Mouse (Mus musculus): Measurements from ENCODE around the gene Gad1. TPM values are rescaled to one million over a fixed set of nuclear protein-coding genes. Genes with fewer than 3 reads are reported as not detected.

Gene Gad1
- 1 to 10 TPM; 6.6 to 9.6 TPM for total RNA-seq (2021)
- long read RNA-seq, experiment 1, transcript Gad1-201 (17 exons, 3,355 nt), result major isoform, 11 of 11 reads
- long read RNA-seq, experiment 1, partial matches to known transcripts, result 0 of 11 reads
- long read RNA-seq, experiment 1, other reads (novel, unspliced or antisense), result 0 of 11 reads
- long read RNA-seq, experiment 2, transcript Gad1-201 (17 exons, 3,355 nt), result major isoform, 16 of 20 reads
- long read RNA-seq, experiment 2, partial matches to known transcripts, result 3 of 20 reads
- long read RNA-seq, experiment 2, other reads (novel, unspliced or antisense), result 1 of 20 reads

GRCm38 (mm10) chr2:70552772-70553171, at the start of gene Gad1:
Gene Gad1 (plus strand): TSS chr2:70553072.
- DNase-seq (ENCODE audit: low spot score in 2 of 2), result no peak

- DNase-seq (ENCODE audit: low spot score in 2 of 2), result no peak
These were observed 49.4 kb upstream of the Gad1 start for GRCm38 (mm10) chr2:70503436-70503835.

GRCm38 (mm10) chr2:70505229-70505628, 47.6 kb upstream of the Gad1 start:
- DNase-seq (ENCODE audit: low spot score in 2 of 2), result no peak

- no peak for DNase-seq (ENCODE audit: low spot score in 2 of 2)
These were observed 47.0 kb upstream of the Gad1 start for GRCm38 (mm10) chr2:70505896-70506295.

- DNase-seq (ENCODE audit: low spot score in 2 of 2), result no peak
These were observed 46.5 kb upstream of the Gad1 start for GRCm38 (mm10) chr2:70506372-70506771.

GRCm38 (mm10) chr2:70508496-70508895, 44.4 kb upstream of the Gad1 start, which contains the start of gene Erich2:
Gene Erich2 (plus strand): TSS chr2:70508819.
- DNase-seq (ENCODE audit: low spot score in 2 of 2), result no peak

GRCm38 (mm10) chr2:70509021-70509632, 43.7 kb upstream of the Gad1 start:
- peak; percentile 77 to 83 for DNase-seq (ENCODE audit: low spot score in 2 of 2)

GRCm38 (mm10) chr2:70538283-70538682, 14.6 kb upstream of the Gad1 start:
- DNase-seq (ENCODE audit: low spot score in 2 of 2), result peak; percentile 43 to 66

- DNase-seq (ENCODE audit: low spot score in 2 of 2), result no peak
These were observed 2.2 kb upstream of the Gad1 start for GRCm38 (mm10) chr2:70550671-70551070.

GRCm38 (mm10) chr2:70551446-70551845, 1.4 kb upstream of the Gad1 start:
- no peak for DNase-seq (ENCODE audit: low spot score in 2 of 2)

GRCm38 (mm10) chr2:70552067-70552598, 739 bp upstream of the Gad1 start:
- no peak for DNase-seq (ENCODE audit: low spot score in 2 of 2)

- no peak for DNase-seq (ENCODE audit: low spot score in 2 of 2)
These were observed 954 bp downstream of the Gad1 start for GRCm38 (mm10) chr2:70553826-70554225.

- DNase-seq (ENCODE audit: low spot score in 2 of 2), result peak; percentile 66 to 79
These were observed 5.4 kb downstream of the Gad1 start for GRCm38 (mm10) chr2:70558112-70558842.

GRCm38 (mm10) chr2:70558843-70559451, 6.1 kb downstream of the Gad1 start:
- DNase-seq (ENCODE audit: low spot score in 2 of 2), result no peak

GRCm38 (mm10) chr2:70559520-70559919, 6.6 kb downstream of the Gad1 start:
- DNase-seq (ENCODE audit: low spot score in 2 of 2), result peak; percentile 62 to 68

- peak; percentile 47 to 61 for DNase-seq (ENCODE audit: low spot score in 2 of 2)
These were observed 8.4 kb downstream of the Gad1 start for GRCm38 (mm10) chr2:70561077-70561795.

GRCm38 (mm10) chr2:70562011-70562491, 9.2 kb downstream of the Gad1 start:
- DNase-seq (ENCODE audit: low spot score in 2 of 2), result peak; percentile 38 to 54

- no peak for DNase-seq (ENCODE audit: low spot score in 2 of 2)
These were observed 9.7 kb downstream of the Gad1 start for GRCm38 (mm10) chr2:70562611-70562980.

- no peak for DNase-seq (ENCODE audit: low spot score in 2 of 2)
These were observed 10.3 kb downstream of the Gad1 start for GRCm38 (mm10) chr2:70562981-70563671.

All from adrenal gland, adult 18-20 months (tissue).